Mouse (Mus musculus): ENCODE measurements at regions not wholly inside any gene's neighbourhood (a gene's known extent, or its start where the extent isn't known, plus 50 kb on each side); places are given as distances from the start of the nearest gene placed in this dataset.

- DNase-seq (ENCODE audit: low spot score), result peak; percentile 18
Observed at GRCm38 (mm10) chr10:55767571-55767970, 339.1 kb upstream of the Msl3l2 start.

DNA sequence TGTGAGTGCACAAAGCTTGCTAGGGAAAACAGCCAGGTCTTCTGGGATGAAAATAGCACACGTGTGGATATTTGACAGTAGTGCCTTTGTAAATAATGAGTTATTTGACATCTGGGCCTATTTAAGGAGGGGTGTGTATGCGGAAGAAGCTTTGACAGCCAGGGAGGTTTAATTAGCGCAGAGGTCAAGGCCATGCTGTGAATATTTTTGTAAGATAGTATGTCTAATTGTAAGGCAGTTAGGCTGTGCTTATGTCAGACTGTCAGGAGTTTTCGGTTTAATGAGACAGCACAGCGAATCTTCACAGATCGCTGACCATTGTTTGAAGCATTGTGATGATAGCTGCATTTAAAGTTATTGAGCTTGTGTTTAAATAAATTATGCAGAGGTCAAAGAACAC is 337.1 kb upstream of the Msl3l2 start:
- DNase-seq (ENCODE audit: low spot score), result no peak

GRCm38 (mm10) chr10:55782674-55783469 is 323.8 kb upstream of the Msl3l2 start:
- no peak for DNase-seq (ENCODE audit: low spot score)

- DNase-seq (ENCODE audit: low spot score), result no peak
Observed at GRCm38 (mm10) chr10:55813966-55814365, 292.8 kb upstream of the Msl3l2 start.

GRCm38 (mm10) chr10:55851361-55851760 is 255.4 kb upstream of the Msl3l2 start:
- no peak for DNase-seq (ENCODE audit: low spot score)

GRCm38 (mm10) chr10:55892606-55893005 is 214.1 kb upstream of the Msl3l2 start:
- no peak for DNase-seq (ENCODE audit: low spot score)

DNA sequence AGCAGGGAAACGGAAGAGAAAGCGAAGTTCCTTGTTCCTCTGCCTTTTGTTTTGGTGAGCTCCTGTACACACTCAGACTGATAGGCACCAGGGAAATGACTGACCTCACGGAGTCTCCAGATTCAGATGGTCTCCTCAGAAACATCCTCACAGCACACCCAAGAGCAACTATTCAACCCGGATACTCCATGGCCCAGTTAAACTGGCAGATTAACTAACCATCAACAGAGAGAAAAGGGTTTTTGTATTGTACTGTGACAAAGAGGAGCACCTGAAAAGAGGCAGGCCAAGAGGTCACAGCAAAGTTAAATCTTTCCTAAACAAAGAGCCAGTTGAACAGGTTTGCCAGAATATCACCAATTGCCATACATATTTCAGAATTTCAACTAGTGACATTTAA is 177.6 kb upstream of the Msl3l2 start:
- no peak for DNase-seq (ENCODE audit: low spot score)

- no peak for DNase-seq (ENCODE audit: low spot score)
Observed at GRCm38 (mm10) chr10:55933993-55934392, 172.7 kb upstream of the Msl3l2 start.

GRCm38 (mm10) chr10:55935447-55935846 is 171.3 kb upstream of the Msl3l2 start:
- DNase-seq (ENCODE audit: low spot score), result no peak

DNA sequence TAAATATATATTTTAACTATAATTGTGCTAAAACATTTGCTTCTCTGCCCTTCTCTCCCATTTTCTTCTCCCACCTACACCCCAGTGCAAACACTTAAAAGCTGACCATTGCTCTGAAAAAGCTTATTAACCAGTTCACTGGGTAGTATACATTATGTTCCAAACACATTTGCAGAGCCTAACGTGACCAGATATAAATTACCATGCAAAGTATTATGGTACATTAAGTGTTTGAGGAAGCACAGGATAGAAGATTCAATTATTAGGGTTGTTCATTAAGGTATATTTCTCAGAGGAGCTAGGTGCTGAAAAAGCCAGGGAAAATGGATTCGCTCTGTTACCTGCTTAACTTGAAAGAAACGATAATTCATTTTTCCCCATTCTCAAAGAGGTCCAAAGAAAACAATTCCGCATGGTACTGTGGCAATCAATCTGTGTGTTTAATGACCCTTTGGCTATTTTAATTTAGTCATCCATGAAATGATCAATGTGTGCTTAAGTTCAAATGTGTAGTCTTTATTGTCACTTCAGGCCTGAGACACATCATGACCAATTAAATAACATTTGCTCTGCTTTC is 144.0 kb upstream of the Msl3l2 start:
- no peak for DNase-seq (ENCODE audit: low spot score)

Measured in yolk sac, embryonic 10.5 days (tissue).